Mouse (Mus musculus) adrenal gland, postnatal 25 days (tissue): ENCODE results near the gene Hnrnpl. TPM values are rescaled to one million over a fixed set of nuclear protein-coding genes. Genes with fewer than 3 reads are reported as not detected.

Experiments used
- DNase-seq: peaks from one replicate; pipeline ENCODE4 v3.0.0; 2021; ENCODE audit warnings: mixed read lengths
- long read RNA-seq: library from polyadenylated mRNA; stranded (forward); transcript quantifications from one replicate; pipeline ENCODE4 v2.0.0, GENCODE M21; 2021
- total RNA-seq: library from RNA; stranded (reverse); gene quantifications from 2 replicates; pipeline ENCODE4 v1.2.3, GENCODE M21; 2021

The Hnrnpl gene
- 423 and 491 TPM in 2 replicates for total RNA-seq
- long read RNA-seq, transcript Hnrnpl-201 (13 exons, 2,142 nt) = major isoform, 70 of 115 reads
- long read RNA-seq, partial matches to known transcripts = 29 of 115 reads
- long read RNA-seq, other reads (novel, unspliced or antisense) = 10 of 115 reads

- DNase-seq = no peak
These were observed at the start of gene Hnrnpl for GRCm38 (mm10) chr7:28808221-28808941. Hnrnpl (plus strand) TSS chr7:28808541.

GRCm38 (mm10) chr7:28758623-28759022 is 49.7 kb upstream of the Hnrnpl start:
- no peak for DNase-seq

GRCm38 (mm10) chr7:28761907-28762306 is 46.4 kb upstream of the Hnrnpl start:
- DNase-seq = no peak

GRCm38 (mm10) chr7:28765211-28765610 is 43.1 kb upstream of the Hnrnpl start:
- no peak for DNase-seq

GRCm38 (mm10) chr7:28766173-28766879 is 42.0 kb upstream of the Hnrnpl start, which contains the start of gene Sirt2:
Sirt2 (plus strand) TSS chr7:28766735.
- peak; percentile 90 for DNase-seq

- no peak for DNase-seq
These were observed 41.4 kb upstream of the Hnrnpl start for GRCm38 (mm10) chr7:28766910-28767309.

GRCm38 (mm10) chr7:28767462-28767965 is 40.8 kb upstream of the Hnrnpl start, which contains the start of gene Nfkbib:
Nfkbib (minus strand) TSS chr7:28767512.
- DNase-seq = no peak

GRCm38 (mm10) chr7:28769414-28769958 is 38.9 kb upstream of the Hnrnpl start:
- no peak for DNase-seq

- no peak for DNase-seq
These were observed 38.0 kb upstream of the Hnrnpl start for GRCm38 (mm10) chr7:28770309-28770708.

GRCm38 (mm10) chr7:28771867-28772266 is 36.5 kb upstream of the Hnrnpl start:
- DNase-seq = no peak

GRCm38 (mm10) chr7:28773163-28773562 is 35.2 kb upstream of the Hnrnpl start:
- DNase-seq = no peak

- DNase-seq = no peak
These were observed 34.2 kb upstream of the Hnrnpl start for GRCm38 (mm10) chr7:28774164-28774563.

- no peak for DNase-seq
These were observed 33.2 kb upstream of the Hnrnpl start for GRCm38 (mm10) chr7:28775129-28775528.

- no peak for DNase-seq
These were observed 29.5 kb upstream of the Hnrnpl start for GRCm38 (mm10) chr7:28778825-28779224.

- DNase-seq = peak; percentile 85
These were observed 28.2 kb upstream of the Hnrnpl start for GRCm38 (mm10) chr7:28780067-28780658.

- no peak for DNase-seq
These were observed 27.5 kb upstream of the Hnrnpl start for GRCm38 (mm10) chr7:28780857-28781256.

- no peak for DNase-seq
These were observed 27.1 kb upstream of the Hnrnpl start for GRCm38 (mm10) chr7:28781261-28781663.

- DNase-seq = no peak
These were observed 23.2 kb upstream of the Hnrnpl start for GRCm38 (mm10) chr7:28785161-28785560.

GRCm38 (mm10) chr7:28787884-28788283 is 20.5 kb upstream of the Hnrnpl start:
- DNase-seq = no peak

- DNase-seq = no peak
These were observed 19.8 kb upstream of the Hnrnpl start, which contains the start of gene Rinl for GRCm38 (mm10) chr7:28788307-28789195. Rinl (plus strand) TSS chr7:28788969.

GRCm38 (mm10) chr7:28789235-28789634 is 19.1 kb upstream of the Hnrnpl start:
- no peak for DNase-seq
